Mouse (Mus musculus) thymus, adult 2 months (tissue): ENCODE measurements around the gene Daam2.

Experiments
- CTCF ChIP-seq: fragments of 200-500 bp; IDR thresholded peaks from 2 replicates; pipeline ENCODE4 v1.5.1; 2012; ENCODE audit warnings: mild to moderate bottlenecking, control low read depth, low read length, moderate library complexity, borderline replicate concordance; ENCODE audit not compliant: control insufficient read depth, poor library complexity, insufficient read depth; ENCODE audit errors: extremely low read depth
- POLR2A ChIP-seq: fragments of 200-500 bp; IDR thresholded peaks from 2 replicates; pipeline ENCODE4 v1.6.1; 2012; ENCODE audit warnings: mild to moderate bottlenecking, low read length, control low read depth, moderate library complexity; ENCODE audit not compliant: control insufficient read depth, poor library complexity, insufficient read depth; ENCODE audit errors: extremely low read depth

GRCm38 (mm10) chr17:49430136-49430535 lies 134.0 kb downstream of the Daam2 start:
- TF ChIP-seq CTCF = no peak
- TF ChIP-seq POLR2A = no peak
